Mouse (Mus musculus): ENCODE measurements at regions not wholly inside any gene's neighbourhood (a gene's known extent, or its start where the extent isn't known, plus 50 kb on each side); places are given as distances from the start of the nearest gene placed in this dataset.

DNA sequence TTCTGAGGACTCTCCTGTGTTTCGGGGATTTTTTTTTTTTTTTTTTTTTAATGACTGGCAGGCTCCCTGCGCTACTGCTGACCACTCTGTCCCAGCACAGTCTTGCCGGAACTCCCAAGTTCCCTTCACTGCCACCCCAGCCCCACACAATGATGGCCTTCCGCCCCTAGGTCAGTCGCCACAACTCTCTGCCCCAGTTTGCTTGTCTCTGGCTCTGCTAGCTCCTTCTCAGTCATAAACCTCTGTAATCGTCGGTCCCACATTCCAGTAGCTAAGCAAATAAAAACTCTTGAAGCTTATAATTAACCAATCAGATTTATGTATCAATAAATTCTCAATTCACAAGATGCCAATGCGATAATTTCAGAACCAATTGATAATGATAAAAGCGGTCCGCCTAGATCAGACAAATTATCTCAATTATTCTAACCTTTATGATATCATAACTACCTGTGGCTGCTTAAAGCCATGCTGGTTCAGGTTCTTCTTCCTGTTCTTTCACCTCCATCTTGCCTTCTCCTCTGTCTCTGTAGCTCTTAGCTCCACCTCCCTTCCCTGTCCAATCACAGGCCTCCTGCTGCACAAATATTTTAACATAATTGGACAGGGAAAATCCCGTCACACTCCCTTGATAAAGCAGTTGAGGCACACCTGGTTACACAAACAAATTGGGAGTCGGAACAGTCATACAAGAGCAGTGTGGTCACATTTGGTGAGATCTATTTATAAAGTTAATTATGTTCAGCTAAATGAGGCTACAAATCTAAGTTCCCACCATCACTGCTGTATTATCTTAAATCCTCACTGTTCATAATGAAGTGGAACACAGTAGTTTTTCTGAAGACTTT is 135.2 kb upstream of the Tars start:
- TF ChIP-seq EP300 (IDR thresholded peaks at IDR 0.05; ENCODE audit: low read depth) = no peak
- no peak for TF ChIP-seq CTCF (IDR thresholded peaks at IDR 0.05; ENCODE audit: low read depth)
- no peaks in the 10 kb centered on the region for H3K27me3 ChIP-seq (ENCODE audit: control insufficient read depth, insufficient read depth, low read length)
- H3K4me2 ChIP-seq (ENCODE audit: low read depth) = no peak overlapping the region
- WGBS (ENCODE audit: insufficient replicate concordance) = 68% methylated on average over 12 of the region's 12 CpGs
- no peaks in the 10 kb centered on the region for H3K4me1 ChIP-seq (replicated peaks; ENCODE audit: control insufficient read depth in 2 of 2, insufficient read depth in 2 of 2, low read length in 1 of 2)
- ATAC-seq (ENCODE audit: insufficient read depth) (no peak), DNase-seq (ENCODE audit: low read depth in 3 of 3, low spot score in 3 of 3) (no peak)
- no peak overlapping the region for H3K27ac ChIP-seq
- no peak overlapping the region for H3K4me3 ChIP-seq (ENCODE audit: insufficient read depth in 1 of 2, low read depth in 2 of 2, low read length in 2 of 2)
- H3K36me3 ChIP-seq (replicated peaks; ENCODE audit: control insufficient read depth, insufficient read depth, low read depth) = no peaks in the 10 kb centered on the region
- H3K9me3 ChIP-seq (ENCODE audit: control insufficient read depth, low read length) = no peaks in the 10 kb centered on the region
- no peak overlapping the region for H3K9ac ChIP-seq (replicated peaks)

- TF ChIP-seq EP300 (IDR thresholded peaks at IDR 0.05; ENCODE audit: low read depth) = no peak
- no peak for TF ChIP-seq CTCF (IDR thresholded peaks at IDR 0.05; ENCODE audit: low read depth)
- WGBS (ENCODE audit: insufficient replicate concordance) = 3% methylated on average over 1 of the region's 1 CpGs
- no peak overlapping the region for H3K4me3 ChIP-seq (ENCODE audit: insufficient read depth in 1 of 2, low read depth in 2 of 2, low read length in 2 of 2)
- no peak for DNase-seq (ENCODE audit: low read depth in 3 of 3, low spot score in 3 of 3)
- H3K4me1 ChIP-seq (replicated peaks; ENCODE audit: control insufficient read depth in 2 of 2, insufficient read depth in 2 of 2, low read length in 1 of 2) = no peaks in the 10 kb centered on the region
- H3K4me2 ChIP-seq (ENCODE audit: low read depth) = no peak overlapping the region
- no peaks in the 10 kb centered on the region for H3K27me3 ChIP-seq (ENCODE audit: control insufficient read depth, insufficient read depth, low read length)
- no peak for ATAC-seq (ENCODE audit: insufficient read depth)
- H3K9me3 ChIP-seq (ENCODE audit: control insufficient read depth, low read length) = no peaks in the 10 kb centered on the region
- H3K9ac ChIP-seq (replicated peaks) = no peak overlapping the region
- no peaks in the 10 kb centered on the region for H3K36me3 ChIP-seq (replicated peaks; ENCODE audit: control insufficient read depth, insufficient read depth, low read depth)
- H3K27ac ChIP-seq = no peak overlapping the region
Observed at GRCm38 (mm10) chr15:11533616-11534015, 134.2 kb upstream of the Tars start.

GRCm38 (mm10) chr15:11533002-11533610 is 133.6 kb upstream of the Tars start:
- Histone ChIP-seq H3K9ac (replicated peaks) (no peak overlapping the region), H3K36me3 (replicated peaks; ENCODE audit: control insufficient read depth, insufficient read depth, low read depth) (no peaks in the 10 kb centered on the region), H3K27me3 (ENCODE audit: control insufficient read depth, insufficient read depth, low read length) (no peaks in the 10 kb centered on the region), H3K4me3 (ENCODE audit: insufficient read depth in 1 of 2, low read depth in 2 of 2, low read length in 2 of 2) (no peak overlapping the region), H3K4me1 (replicated peaks; ENCODE audit: control insufficient read depth in 2 of 2, insufficient read depth in 2 of 2, low read length in 1 of 2) (no peaks in the 10 kb centered on the region), H3K9me3 (ENCODE audit: control insufficient read depth, low read length) (no peaks in the 10 kb centered on the region), H3K4me2 (ENCODE audit: low read depth) (no peak overlapping the region), H3K27ac (no peak overlapping the region)
- WGBS (ENCODE audit: insufficient replicate concordance) = 16% methylated on average over 10 of the region's 10 CpGs
- ATAC-seq (ENCODE audit: insufficient read depth) = no peak
- TF ChIP-seq CTCF (IDR thresholded peaks at IDR 0.05; ENCODE audit: low read depth) = no peak
- TF ChIP-seq EP300 (IDR thresholded peaks at IDR 0.05; ENCODE audit: low read depth) = no peak
- DNase-seq (ENCODE audit: low read depth in 3 of 3, low spot score in 3 of 3) = no peak

GRCm38 (mm10) chr15:11532536-11532935 is 133.1 kb upstream of the Tars start:
- WGBS (ENCODE audit: insufficient replicate concordance) = 50% methylated on average over 9 of the region's 9 CpGs
- H3K36me3 ChIP-seq (replicated peaks; ENCODE audit: control insufficient read depth, insufficient read depth, low read depth) = no peaks in the 10 kb centered on the region
- no peak overlapping the region for H3K4me3 ChIP-seq (ENCODE audit: insufficient read depth in 1 of 2, low read depth in 2 of 2, low read length in 2 of 2)
- H3K9ac ChIP-seq (replicated peaks) = no peak overlapping the region
- H3K27ac ChIP-seq = no peak overlapping the region
- no peak for DNase-seq (ENCODE audit: low read depth in 3 of 3, low spot score in 3 of 3)
- no peak for ATAC-seq (ENCODE audit: insufficient read depth)
- H3K4me1 ChIP-seq (replicated peaks; ENCODE audit: control insufficient read depth in 2 of 2, insufficient read depth in 2 of 2, low read length in 1 of 2) = no peaks in the 10 kb centered on the region
- no peaks in the 10 kb centered on the region for H3K9me3 ChIP-seq (ENCODE audit: control insufficient read depth, low read length)
- no peaks in the 10 kb centered on the region for H3K27me3 ChIP-seq (ENCODE audit: control insufficient read depth, insufficient read depth, low read length)
- no peak overlapping the region for H3K4me2 ChIP-seq (ENCODE audit: low read depth)
- TF ChIP-seq EP300 (IDR thresholded peaks at IDR 0.05; ENCODE audit: low read depth) (no peak), CTCF (IDR thresholded peaks at IDR 0.05; ENCODE audit: low read depth) (no peak)
